In the genomic region with DNA sequence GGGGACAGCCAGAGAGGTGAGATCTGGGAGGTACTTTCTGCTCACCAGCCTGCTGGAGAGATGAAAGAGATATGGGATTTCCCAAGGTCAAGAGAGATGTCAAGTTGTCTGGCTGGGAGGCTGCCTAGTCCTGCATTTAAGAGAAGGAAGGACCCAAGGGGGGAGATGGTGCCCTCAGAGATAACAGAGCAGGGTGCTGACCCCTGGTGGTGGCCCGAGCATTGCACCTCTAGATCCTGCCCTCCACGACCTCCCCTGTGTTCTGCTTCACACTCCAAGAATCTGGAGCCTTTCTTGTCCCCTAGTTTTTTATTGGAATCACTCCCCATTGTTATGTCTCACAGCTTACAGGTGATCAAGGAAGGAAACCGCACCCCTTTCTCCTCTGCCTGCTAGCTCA, we compare ENCODE assay signal across 9 mouse cellular contexts. TPM values are rescaled to one million over a fixed set of nuclear protein-coding genes. Genes with fewer than 3 reads are reported as not detected.
DNase-seq lines count a peak whose midpoint lies in the region; ATAC-seq lines count a peak whose summit lies in the region.
"Had no signal": no experiment of that assay in that cellular context is flagged by ENCODE, and none has a peak within 500 bp of the region (broad histone marks: within the 10 kb centered on the region; RNA-seq: fewer than 3 reads in every experiment).

No protein-coding gene starts in this region.

- no peak overlapping the region for H3K9ac ChIP-seq in hindbrain, embryonic 11.5 days (ENCODE audit: low read depth, low read length)
- no peak overlapping the region for H3K9ac ChIP-seq in hindbrain, embryonic 16.5 days (ENCODE audit: low read depth, low read length)
- H3K9ac ChIP-seq: liver, embryonic 15.5 days had no signal

- H3K27ac ChIP-seq in hindbrain, embryonic 11.5 days (ENCODE audit: low read depth, low read length), result no peak overlapping the region
- no peak overlapping the region for H3K27ac ChIP-seq in hindbrain, embryonic 16.5 days (ENCODE audit: low read depth, low read length)
- H3K27ac ChIP-seq in embryonic facial prominence, embryonic 10.5 days (replicated peaks), result no peak overlapping the region
- H3K27ac ChIP-seq: liver, embryonic 15.5 days had no signal

- ATAC-seq in hindbrain, embryonic 11.5 days (ENCODE audit: low FRiP score), result no peak
- no peak for ATAC-seq in hindbrain, embryonic 16.5 days
- peak; percentile 48 for ATAC-seq in neutrophil, adult 5-6 weeks (ENCODE audit: extremely low read depth, insufficient number of reproducible peaks, low FRiP score, poor library complexity, severe bottlenecking)

- H3K4me3 ChIP-seq in hindbrain, embryonic 11.5 days (ENCODE audit: low read depth, low read length), result no peak overlapping the region
- no peak overlapping the region for H3K4me3 ChIP-seq in hindbrain, embryonic 16.5 days (ENCODE audit: low read length)
- H3K4me3 ChIP-seq in embryonic facial prominence, embryonic 10.5 days, result no peak overlapping the region
- H3K4me3 ChIP-seq: liver, embryonic 15.5 days had no signal

- no peak overlapping the region for H3K4me2 ChIP-seq in hindbrain, embryonic 11.5 days (replicated peaks; ENCODE audit: low read depth, low read length)
- no peak overlapping the region for H3K4me2 ChIP-seq in hindbrain, embryonic 16.5 days (ENCODE audit: low read length)
- H3K4me2 ChIP-seq: liver, embryonic 15.5 days had no signal

- peaks cover 3% of the 10 kb centered on the region; the same call in 1 of the 2 replicates for H3K27me3 ChIP-seq in hindbrain, embryonic 11.5 days (ENCODE audit: control insufficient read depth, insufficient read depth, low read length)
- no peaks in the 10 kb centered on the region; the same call in 1 of the 2 replicates for H3K27me3 ChIP-seq in hindbrain, embryonic 16.5 days (replicated peaks; ENCODE audit: control insufficient read depth, insufficient read depth, low read length)
- H3K27me3 ChIP-seq in embryonic facial prominence, embryonic 10.5 days (replicated peaks; ENCODE audit: low read depth, poor library complexity, severe bottlenecking), result peaks cover 40% of the 10 kb centered on the region

- DNase-seq in hindbrain, embryonic 11.5 days (ENCODE audit: low spot score), result peak; percentile 76
- DNase-seq in A20 (ENCODE audit: low read depth, low spot score) (peak; percentile 79), R1 (ENCODE audit: low read depth, low spot score) (peak; percentile 83)
- peak; percentile 72 for DNase-seq in embryonic facial prominence, embryonic 10.5 days (ENCODE audit: low spot score)
- DNase-seq in kidney, postnatal 25 days, result peak; percentile 81 to 89
- DNase-seq in layer of hippocampus, adult 18-20 months (ENCODE audit: low spot score in 2 of 2), result no peak

- no peaks in the 10 kb centered on the region for H3K9me3 ChIP-seq in hindbrain, embryonic 11.5 days (ENCODE audit: control insufficient read depth, low read length)
- H3K9me3 ChIP-seq in hindbrain, embryonic 16.5 days (ENCODE audit: control insufficient read depth, low read length), result no peaks in the 10 kb centered on the region
- no peaks in the 10 kb centered on the region for H3K9me3 ChIP-seq in embryonic facial prominence, embryonic 10.5 days
- H3K9me3 ChIP-seq: liver, embryonic 15.5 days had no signal

- 15% methylated on average over 3 of the region's 3 CpGs for WGBS in hindbrain, embryonic 11.5 days
- 9% methylated on average over 3 of the region's 3 CpGs for WGBS in hindbrain, embryonic 16.5 days
- WGBS in embryonic facial prominence, embryonic 10.5 days, result 9% methylated on average over 3 of the region's 3 CpGs

- H3K4me1 ChIP-seq in hindbrain, embryonic 11.5 days (replicated peaks; ENCODE audit: control insufficient read depth, insufficient read depth, low read length), result no peaks in the 10 kb centered on the region; the same call in 1 of the 2 replicates
- H3K4me1 ChIP-seq in hindbrain, embryonic 16.5 days (ENCODE audit: control insufficient read depth, insufficient read depth, low read depth, low read length), result peaks cover 12% of the 10 kb centered on the region
- peaks cover 69% of the 10 kb centered on the region for H3K4me1 ChIP-seq in embryonic facial prominence, embryonic 10.5 days

- H3K36me3 ChIP-seq in hindbrain, embryonic 11.5 days (ENCODE audit: control insufficient read depth, insufficient read depth, low read length), result no peaks in the 10 kb centered on the region
- H3K36me3 ChIP-seq in hindbrain, embryonic 16.5 days (ENCODE audit: control insufficient read depth, insufficient read depth, low read length), result no peaks in the 10 kb centered on the region
- H3K36me3 ChIP-seq in embryonic facial prominence, embryonic 10.5 days (replicated peaks), result peaks cover 11% of the 10 kb centered on the region
- H3K36me3 ChIP-seq: liver, embryonic 15.5 days had no signal

RNA-seq across cellular contexts. Expression of gene Grasp, which starts 12.9 kb away (rescaled TPM):
- polyA plus RNA-seq in hindbrain, embryonic 11.5 days (2014; fragmentation: Nextera tagmentation; extraction: Ambion mirVana), result 4.5 and 5.0 TPM in 2 replicates
- 1.1 and 1.7 TPM in 2 replicates for polyA plus RNA-seq in hindbrain, embryonic 16.5 days (2015; fragmentation: Nextera tagmentation; extraction: Ambion mirVana)
- 5.3 and 6.7 TPM in 2 replicates for polyA plus RNA-seq in embryonic facial prominence, embryonic 10.5 days (2016; fragmentation: Nextera tagmentation; extraction: Ambion mirVana)
- total RNA-seq in neutrophil, adult 5-6 weeks (2017), result 0.81 and 0.98 TPM in 2 replicates
- total RNA-seq in layer of hippocampus, adult 18-20 months (2021), result 10 to 100 TPM; 75.9 to 86.7 TPM

RNA-seq across cellular contexts. Expression of gene Nr4a1, which starts 17.2 kb away (rescaled TPM):
- 2.2 and 2.9 TPM in 2 replicates for polyA plus RNA-seq in hindbrain, embryonic 11.5 days (2014; fragmentation: Nextera tagmentation; extraction: Ambion mirVana)
- 6.8 and 7.2 TPM in 2 replicates for polyA plus RNA-seq in hindbrain, embryonic 16.5 days (2015; fragmentation: Nextera tagmentation; extraction: Ambion mirVana)
- 4.7 and 5.3 TPM in 2 replicates for polyA plus RNA-seq in embryonic facial prominence, embryonic 10.5 days (2016; fragmentation: Nextera tagmentation; extraction: Ambion mirVana)
- total RNA-seq in neutrophil, adult 5-6 weeks (2017), result 185 and 187 TPM in 2 replicates
- 100 to 1,000 TPM in 1 of 2 experiments, 10 to 100 TPM in 1; 87.1 to 105 TPM for total RNA-seq in layer of hippocampus, adult 18-20 months (2021)

RNA-seq across cellular contexts. Expression of gene Atg101, which starts 47.2 kb away (rescaled TPM):
- 66.5 and 69.6 TPM in 2 replicates for polyA plus RNA-seq in hindbrain, embryonic 11.5 days (2014; fragmentation: Nextera tagmentation; extraction: Ambion mirVana)
- polyA plus RNA-seq in hindbrain, embryonic 16.5 days (2015; fragmentation: Nextera tagmentation; extraction: Ambion mirVana), result 79.6 and 81.3 TPM in 2 replicates
- polyA plus RNA-seq in embryonic facial prominence, embryonic 10.5 days (2016; fragmentation: Nextera tagmentation; extraction: Ambion mirVana), result 86.5 and 91.5 TPM in 2 replicates
- 61.0 and 68.8 TPM in 2 replicates for total RNA-seq in neutrophil, adult 5-6 weeks (2017)
- 10 to 100 TPM; 53.2 to 57.5 TPM for total RNA-seq in layer of hippocampus, adult 18-20 months (2021)

RNA-seq across cellular contexts. Expression of gene 6030408B16Rik, which starts 56.1 kb away (rescaled TPM):
- polyA plus RNA-seq in hindbrain, embryonic 11.5 days (2014; fragmentation: Nextera tagmentation; extraction: Ambion mirVana), result 0.17 and 0.25 TPM in 2 replicates
- polyA plus RNA-seq in hindbrain, embryonic 16.5 days (2015; fragmentation: Nextera tagmentation; extraction: Ambion mirVana), result 0.13 and 0.21 TPM in 2 replicates
- polyA plus RNA-seq in embryonic facial prominence, embryonic 10.5 days (2016; fragmentation: Nextera tagmentation; extraction: Ambion mirVana), result 0.59 and 0.71 TPM in 2 replicates
- 0.70 and 0.98 TPM in 2 replicates for total RNA-seq in neutrophil, adult 5-6 weeks (2017)
- total RNA-seq in layer of hippocampus, adult 18-20 months (2021), result under 1 TPM; 0.27 to 0.66 TPM

Comparison
In these comparisons a context has a peak if more than half of its experiments do, and no peak if none do; other contexts are left out.
1. DNase-seq: peak in hindbrain, embryonic 11.5 days (single experiment), A20 (single experiment), R1 (single experiment), embryonic facial prominence, embryonic 10.5 days (single experiment) and kidney, postnatal 25 days (2 of 2); none in layer of hippocampus, adult 18-20 months (0 of 2).